Mouse (Mus musculus) ovary, postnatal 36 days (tissue): Measurements from ENCODE around the gene Lin9.
"Not testable (repeated sequence)": the region's sequence is repeated elsewhere in the genome, so short reads cannot be mapped to it uniquely, and the experiment has no call there.

ENCODE experiments used
- DNase-seq: peaks from one replicate; pipeline ENCODE4 v3.0.0; 2022; ENCODE audit warnings: low spot score, mixed read lengths

Lin9 gene

DNA sequence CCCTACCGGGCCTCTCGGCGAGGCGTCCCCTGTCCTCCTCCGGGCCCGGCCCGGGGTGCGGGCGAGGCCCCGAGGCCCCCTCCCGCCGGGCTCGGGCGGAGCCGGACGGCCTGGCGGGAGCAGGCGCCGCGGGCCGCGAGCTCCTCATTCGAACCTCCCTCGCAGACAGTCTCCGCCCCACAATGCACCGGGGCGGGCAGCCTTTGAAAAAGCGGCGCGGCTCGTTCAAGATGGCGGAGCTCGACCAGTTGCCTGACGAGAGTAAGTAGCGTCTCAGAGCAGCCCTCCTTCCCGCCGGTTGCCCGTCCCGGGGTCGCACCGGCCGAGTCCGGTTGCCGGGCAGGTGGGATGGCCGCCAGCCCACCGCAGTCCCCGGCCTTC lies at the start of gene Lin9:
Gene Lin9 (plus strand): TSS at position 14 of the 381 bp plus-strand sequence.
- peak; percentile 92 for DNase-seq

DNA sequence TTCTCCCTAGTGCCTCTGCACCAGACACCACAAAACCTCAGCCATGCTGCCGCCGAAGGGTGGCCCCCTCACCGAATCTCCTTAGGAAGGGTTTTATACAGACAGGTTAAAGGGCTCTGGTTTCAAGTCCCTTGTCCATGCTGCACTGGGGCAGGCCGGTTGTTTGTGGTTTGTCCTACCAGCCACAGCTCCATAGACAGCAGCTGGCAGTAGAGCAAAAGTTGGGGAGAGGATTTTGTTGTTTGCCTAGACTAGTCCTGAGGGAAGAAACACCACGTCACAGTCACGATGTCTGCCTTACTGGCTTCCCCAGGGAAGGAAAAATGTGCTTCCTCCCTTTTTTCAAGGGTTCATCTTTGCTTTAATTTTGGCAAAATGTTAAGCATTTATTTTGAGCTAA lies 40.4 kb upstream of the Lin9 start:
- DNase-seq, result no peak

DNA sequence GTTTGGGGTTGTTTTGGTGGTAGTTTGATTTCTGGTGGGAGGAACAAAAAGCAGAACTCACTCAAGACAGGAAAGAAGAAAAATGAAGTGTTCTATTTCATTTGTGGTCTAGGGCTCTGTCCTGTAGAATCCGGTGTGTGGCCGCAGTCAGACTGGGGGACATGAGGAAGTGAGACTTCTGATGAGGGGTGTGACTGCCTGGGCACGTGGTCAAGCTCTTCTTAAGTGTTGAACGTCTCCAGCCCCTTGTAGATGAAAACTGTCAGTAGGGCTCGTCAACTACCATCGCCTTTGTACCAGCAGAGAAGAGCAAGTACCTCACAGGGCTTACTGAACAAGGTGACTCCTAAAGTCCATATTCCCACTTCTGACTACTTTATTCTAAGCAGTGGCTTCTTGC lies 39.1 kb upstream of the Lin9 start:
- no peak for DNase-seq

DNA sequence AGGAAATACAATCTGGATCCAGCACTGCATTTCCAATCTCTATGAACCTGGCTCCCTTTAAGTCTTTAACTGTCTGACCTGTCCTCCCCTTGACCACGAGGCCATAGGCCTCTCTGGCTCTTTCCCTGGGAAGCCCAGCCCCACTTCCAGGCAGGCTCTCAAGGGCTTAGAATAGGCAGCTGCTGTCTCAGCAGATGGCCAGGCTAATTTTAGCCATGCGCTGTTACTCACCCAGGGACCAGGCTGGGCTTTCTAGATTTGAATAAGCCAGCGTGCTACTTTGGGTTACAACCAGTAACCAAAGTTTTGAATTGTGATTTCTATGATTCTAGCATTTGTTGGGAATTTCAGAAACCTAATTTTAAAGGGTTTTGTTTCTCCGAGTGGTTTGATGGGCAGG lies 36.4 kb upstream of the Lin9 start:
- DNase-seq, result no peak

DNA sequence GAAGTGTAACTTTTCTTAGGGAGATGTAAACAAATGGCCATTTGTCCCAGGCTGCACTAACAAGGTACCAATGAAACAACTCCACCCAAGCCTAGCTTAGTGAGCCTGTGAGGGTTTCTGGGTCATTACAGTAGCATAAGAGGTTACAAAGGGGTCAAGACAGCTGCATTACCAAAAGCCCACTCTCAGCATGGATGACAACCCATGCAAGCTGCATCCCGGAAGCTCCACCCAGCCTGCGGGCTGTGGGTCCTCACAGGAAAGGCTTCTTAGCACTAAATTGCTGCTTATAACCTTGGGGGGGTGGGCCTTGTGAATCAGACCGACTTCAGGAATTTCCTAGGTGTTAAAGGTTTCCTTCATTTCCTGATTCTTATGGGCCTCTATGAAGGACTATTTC lies 34.8 kb upstream of the Lin9 start:
- DNase-seq, result no peak

DNA sequence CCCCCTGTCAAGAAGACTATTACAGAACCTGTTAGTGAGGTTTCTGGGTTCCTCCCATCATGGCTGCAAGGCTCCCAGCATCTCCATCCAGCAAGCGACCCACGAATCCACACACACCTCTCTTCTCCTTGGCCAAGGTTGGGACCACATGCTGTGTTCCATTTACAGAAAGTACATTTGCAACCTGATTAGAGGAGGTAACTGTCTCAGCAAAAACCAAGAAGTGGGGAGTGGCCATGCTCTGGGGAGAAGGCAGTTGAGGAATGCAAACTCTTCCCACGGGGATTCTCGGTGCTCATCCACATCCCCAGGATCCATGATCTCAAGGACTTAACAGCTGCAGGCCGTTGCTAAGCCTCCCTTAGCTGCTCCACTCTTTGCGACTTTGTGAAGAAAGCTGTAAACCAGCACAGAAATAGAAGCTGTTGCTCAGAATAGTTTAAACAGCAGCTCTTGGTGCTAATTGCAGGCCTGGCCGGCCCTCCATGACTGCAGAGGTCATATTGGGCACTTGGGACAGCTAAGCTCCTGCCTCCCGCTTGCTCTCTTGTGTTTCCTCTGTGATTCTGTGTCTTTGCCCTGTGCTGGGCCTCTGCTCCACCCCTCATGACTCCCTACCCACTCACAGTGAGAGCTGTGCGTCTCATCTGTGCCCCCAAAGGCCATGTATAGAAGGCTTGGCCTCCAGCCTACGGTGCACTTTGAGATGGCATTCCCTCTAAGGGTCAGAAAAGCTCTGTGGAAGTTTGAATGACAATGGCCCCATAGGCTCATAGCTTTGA lies 34.0 kb upstream of the Lin9 start:
- no peak for DNase-seq

DNA sequence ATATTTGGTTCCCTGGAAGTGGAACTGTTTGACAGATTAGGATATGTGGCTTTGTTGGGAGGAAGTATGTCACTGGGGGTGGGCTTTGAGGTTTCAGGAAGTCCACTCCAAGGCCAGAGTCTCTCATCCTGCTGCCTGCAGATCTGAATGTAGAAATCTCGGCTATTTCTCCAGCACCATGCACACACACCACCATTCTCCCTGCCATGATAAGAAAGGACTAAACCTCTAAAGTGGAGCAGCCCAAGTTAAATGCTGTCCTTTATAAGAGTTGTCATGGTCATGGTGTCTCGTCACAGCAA lies 33.4 kb upstream of the Lin9 start:
- DNase-seq, result no peak

DNA sequence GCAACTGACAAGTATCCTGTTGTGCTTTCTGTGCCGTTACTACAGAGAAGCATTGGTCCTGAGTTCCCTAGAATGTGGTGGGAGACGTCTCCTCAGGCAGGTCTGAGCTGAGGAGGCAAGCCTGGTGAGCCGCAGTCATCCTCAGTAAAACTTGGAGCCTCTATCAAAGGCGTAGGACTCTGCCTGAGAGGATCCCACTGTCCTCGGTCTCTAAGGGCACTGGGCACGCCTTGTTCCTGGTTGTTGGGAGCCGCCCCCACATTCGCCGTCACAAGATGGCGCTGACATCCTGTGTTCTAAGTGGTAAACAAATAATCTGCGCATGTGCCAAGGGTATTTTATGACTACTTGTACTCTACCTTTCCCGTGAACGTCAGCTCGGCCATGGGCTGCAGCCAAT lies 29.1 kb upstream of the Lin9 start:
- not testable (repeated sequence) for DNase-seq

DNA sequence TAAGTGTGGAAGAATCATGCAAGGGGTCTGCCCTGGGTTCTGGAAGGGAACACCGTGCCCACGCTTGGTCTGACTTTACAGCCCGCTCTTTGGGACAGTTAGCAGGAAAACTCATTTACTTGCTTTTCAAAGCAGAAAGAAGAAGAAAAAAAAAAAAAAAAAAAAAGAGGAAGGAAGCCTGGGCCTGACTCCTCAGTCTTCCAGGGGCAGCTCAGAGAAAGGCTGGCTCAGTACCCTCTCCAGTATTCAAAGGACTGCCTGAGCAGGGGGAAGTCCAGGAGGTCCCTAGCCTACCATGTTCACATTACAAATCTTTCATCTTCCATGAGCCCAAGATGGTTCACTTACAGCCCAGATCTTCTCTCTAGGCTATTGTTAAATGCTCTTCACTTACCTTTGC lies 24.2 kb upstream of the Lin9 start:
- no peak for DNase-seq

DNA sequence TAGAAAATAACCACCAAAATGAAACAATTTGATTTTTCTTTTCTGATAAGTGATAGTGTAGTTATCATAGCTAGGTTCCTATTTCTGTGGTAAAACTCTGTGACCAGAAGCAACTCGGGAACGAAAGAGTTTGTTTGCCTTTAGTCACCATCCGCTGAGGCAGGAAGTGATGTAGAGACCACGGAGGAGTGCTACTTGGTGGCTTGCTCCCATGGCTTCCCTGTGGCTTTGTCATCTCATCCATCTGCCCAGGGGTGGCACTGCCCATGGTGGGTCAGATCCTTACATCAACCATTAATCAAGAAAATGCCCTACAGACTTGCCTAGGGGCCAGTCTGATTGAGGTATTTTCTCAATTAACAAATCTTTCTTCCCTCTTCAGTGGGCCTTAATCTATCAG lies 18.6 kb upstream of the Lin9 start:
- no peak for DNase-seq

DNA sequence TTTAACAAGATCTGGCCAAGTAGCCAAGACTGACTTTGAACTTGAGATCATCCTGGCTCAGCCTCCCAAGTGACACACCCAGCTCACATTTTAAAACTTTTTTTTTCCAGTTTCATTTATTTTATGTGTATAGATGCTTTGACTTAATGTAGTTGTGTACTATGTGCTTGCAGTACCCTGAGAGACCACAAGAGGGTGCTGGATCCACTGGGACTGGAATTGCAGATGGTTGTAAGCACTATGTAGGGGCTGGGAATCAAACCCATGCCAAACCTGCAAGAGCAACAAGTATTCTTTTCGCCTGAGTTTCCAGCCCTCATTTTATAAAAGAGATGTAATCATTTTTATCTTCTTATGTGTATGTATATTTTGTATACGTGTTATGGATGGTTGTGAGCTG lies 17.0 kb upstream of the Lin9 start:
- no peak for DNase-seq

DNA sequence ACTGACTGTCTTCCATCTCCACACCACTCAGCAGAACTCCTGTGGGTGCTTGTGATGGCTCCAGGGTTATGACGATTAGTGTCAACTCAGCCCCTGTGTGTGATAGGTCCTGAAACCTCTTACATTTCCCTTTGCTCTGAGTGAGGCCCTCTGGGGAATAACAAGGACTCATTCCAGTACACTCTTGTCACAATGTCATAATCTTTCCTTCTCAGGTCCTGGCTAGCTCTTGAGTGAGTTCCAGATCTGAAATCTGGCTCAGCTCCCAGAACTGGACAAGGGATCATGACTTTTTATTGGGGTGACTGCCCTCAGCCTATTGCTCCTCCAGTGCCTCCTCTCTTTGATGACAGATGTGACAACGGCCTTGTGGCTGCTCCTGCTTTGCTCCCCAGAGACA lies 14.8 kb upstream of the Lin9 start:
- no peak for DNase-seq

DNA sequence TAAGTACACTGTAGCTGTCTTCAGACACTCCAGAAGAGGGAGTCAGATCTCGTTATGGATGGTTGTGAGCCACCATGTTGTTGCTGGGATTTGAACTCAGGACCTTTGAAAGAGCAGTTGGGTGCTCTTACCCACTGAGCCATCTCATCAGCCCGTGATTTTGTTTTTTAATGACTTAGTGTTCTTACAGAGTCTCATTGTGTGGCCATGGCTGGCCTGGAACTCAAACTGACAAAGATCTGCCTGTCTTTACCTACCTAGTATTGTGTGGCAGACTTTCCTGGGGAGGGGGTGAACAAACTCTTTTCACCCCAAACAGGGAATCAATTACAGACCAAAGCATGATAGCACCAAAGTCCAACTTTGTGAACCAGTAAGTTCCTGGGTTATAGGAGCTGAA lies 3.2 kb upstream of the Lin9 start:
- DNase-seq, result not testable (repeated sequence)

DNA sequence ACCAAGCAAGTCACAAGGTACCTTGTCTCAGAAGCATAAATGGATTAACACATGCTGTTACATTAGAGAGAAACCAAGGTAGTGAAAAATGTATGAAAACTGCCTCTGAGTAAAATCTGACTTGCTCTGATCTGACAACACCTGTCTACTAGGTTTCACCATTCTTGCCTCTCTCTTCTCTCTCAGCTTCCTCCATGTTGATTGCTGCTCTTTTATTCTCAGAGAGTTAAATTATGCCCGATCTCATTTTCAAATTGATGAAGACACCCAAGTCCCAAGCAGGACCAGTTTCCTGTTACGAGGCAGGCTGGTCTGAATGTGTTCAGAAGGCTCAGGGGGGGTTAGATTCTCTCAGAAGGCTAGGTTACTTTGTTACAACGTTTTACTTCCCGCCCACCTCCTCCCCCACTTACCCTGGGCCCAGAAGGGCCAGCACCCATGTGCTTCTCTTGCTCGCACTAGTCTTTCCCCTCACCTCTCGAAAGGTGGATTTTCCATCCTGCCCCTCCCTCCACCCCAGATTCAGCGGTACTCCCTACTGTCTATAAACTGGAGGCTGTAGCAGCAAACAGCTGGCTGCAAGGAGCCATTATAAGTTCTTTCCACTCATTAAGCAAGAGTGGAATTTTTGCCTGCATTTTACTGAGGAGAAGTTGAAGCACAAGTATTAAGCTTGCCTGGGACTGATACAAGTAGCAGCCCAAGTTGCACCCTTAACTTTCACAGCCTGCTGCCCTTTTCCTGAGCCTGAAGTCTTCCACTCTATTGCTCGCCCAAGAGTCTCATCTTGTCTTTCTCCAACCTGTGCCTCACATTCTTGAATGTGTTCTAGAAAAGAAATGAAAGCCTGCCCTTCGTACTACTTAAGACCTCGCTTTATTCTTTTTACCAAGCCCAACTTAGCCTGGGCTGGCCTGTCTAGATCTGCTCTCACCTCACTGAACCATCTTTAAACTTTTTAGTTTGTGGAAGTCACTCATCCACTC lies 1.2 kb upstream of the Lin9 start:
- no peak for DNase-seq

DNA sequence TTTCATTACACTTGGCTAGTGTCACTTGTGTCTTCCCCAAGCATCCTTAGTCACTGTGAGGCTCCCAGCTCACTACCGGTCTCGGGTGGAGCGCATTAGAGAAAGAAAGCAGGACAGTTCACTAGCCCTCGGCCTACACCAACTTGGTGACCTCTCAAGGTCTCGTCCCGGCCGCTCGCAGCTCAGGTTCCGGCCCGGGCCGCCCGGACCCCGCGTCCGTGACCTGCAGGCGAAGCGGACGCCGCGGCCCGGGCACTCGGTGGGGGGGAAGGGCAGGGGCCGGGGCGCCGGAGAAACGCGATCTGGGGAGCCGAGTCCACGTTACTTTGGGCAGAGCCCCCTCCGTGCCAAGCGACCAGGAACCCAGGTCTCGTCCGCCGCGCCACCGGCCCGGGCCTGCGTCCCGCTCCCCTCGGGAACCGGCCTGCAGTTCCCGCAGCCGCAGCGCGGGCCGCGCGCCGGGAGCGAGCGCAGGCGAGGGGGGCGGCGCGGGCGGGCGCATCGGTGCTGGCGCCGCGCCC lies 285 bp upstream of the Lin9 start:
- no peak for DNase-seq

DNA sequence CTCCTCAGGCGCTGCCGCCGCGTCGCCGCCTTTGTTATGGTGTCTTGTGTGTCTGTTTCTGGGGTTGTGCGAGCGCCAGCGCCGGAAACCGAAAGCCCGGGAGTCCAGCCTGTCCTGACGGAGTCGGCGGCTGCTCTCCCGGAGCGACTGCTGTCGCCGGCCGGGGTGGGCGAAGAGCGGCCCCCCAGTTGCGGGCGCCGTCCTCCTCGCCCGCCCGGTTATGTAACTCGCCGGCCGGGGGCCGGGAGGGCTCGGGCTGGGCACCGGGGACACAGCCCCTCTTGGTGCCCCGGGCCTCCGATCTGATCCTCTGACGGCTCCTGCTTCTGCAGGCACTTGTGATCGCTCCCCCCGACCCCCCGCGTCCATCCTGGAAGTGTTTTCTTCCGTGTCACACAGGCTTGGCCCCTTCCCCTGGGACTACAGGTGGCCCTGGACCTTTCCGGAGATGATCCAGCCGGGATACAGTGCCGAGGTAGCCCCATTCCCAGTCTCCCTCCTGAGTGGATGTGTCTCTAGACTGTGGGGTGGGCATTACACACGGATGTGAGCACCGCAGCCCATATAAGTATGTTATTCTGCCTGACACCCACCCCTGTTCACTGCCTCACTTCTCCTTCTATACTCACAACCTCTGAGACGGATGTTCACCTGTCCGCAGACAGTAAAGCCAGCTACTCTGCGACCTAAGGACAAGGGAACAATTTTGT lies 723 bp downstream of the Lin9 start:
- DNase-seq, result no peak

DNA sequence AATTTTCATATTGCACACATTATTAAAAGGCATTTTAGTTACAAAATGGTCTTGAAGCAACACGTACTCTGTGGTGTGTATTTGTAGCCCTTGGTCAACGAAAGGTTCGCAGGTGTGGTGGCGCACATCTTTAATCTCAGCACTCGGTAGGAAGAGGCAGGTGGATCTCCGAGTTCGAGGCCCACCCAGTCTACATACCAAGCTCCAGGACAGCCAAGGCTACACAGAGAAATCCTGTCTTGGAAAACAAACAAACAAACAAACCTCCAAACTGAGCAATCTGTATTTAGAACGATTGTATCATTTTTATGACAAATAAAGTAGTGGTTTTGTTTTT lies 1.2 kb downstream of the Lin9 start:
- DNase-seq, result no peak

DNA sequence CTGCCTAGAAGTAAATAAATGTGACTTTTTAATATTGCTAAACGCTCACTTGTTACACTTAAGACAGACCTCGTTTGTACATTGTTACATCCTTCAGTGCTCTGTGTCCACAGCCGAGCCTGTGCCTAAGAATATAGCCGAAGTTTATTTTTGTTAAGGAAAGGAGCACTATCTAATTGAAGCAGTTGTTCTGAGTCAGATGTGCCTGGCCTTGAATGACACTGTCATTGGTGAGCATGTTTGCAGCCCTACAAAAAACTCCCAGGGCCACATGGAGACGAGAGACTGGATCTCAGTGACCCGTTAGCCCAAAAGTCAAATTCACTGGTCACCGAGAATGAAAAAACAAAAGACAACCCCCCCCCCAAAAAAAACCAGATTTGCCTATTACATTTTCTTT lies 50.3 kb downstream of the Lin9 start:
- DNase-seq, result no peak

DNA sequence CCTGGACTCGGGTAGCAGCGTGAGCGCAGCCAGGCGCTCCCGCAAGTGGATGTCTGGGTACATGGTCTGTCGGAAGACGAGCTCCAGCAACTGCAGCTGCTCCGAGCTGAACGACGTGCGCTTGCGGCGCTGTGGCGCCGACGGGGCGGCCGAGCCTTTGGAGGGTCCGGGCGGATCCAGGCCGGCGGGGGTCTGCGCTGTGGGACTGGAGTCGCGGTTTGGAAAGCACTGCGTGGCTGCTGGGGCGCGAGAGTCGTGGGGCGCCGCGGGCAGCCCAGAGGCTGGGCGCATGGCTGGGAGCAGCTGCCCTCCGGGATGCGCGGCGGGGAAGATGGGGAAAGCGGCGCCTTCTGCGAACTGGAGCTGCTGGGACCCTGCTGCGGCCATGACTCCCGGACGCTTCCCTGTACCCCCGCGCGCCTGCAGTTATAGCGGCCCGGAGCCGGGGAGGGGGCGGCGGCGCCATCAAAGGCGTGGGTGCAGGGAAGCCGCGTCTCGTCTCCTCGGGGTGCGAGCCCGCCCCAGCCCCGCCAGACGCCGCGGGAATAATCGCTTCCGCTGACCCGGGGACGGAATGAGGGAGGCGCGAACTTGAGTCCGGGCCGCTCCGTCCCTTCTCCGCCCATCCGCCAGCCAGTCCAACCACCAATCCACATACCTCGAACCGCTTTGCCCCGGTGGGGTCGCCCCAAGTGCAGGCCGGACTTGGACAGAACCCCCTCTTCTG lies 55.8 kb downstream of the Lin9 start, which contains the start of gene Mixl1:
Gene Mixl1 (minus strand): TSS at position 409 of the 727 bp plus-strand sequence.
- DNase-seq, result peak; percentile 13

DNA sequence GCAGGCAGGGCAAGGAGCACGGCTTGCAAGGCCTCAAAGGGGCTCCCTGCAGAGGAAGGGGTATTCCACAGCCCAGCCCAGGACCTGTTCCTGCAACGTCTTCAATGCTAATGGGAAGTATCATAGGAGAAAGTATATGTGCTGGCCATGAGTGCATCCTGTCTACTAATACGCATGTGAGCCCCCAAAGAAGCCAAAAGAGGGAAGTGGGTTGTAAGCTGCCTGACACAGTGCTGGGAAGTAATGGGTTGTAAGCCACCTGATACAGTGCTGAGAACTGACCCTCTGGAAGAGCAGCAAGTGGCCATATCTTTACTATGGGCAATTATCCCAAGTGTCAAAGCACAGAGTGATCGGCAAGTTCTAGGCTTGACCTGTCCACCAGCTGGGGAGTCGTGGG lies 57.1 kb downstream of the Lin9 start:
- no peak for DNase-seq

DNA sequence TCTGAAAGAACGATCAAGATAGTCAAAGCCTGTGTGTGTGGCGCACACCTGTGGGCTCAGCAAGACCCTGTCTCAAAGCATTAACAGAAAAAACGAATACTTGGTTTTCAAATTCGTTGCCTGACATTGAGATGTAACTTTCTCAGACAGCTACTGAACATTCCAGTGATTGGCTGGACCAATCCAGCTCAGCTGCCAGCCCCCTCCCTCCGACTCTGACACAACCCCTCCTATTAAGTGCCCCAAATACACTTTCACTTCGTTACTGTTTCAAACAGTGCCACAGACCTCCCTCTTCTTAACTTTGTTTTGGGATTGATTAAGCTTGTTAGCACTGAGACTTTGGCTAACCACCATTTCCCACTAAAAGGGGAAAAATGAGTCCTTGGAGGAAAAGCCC lies 62.5 kb downstream of the Lin9 start:
- DNase-seq, result no peak

DNA sequence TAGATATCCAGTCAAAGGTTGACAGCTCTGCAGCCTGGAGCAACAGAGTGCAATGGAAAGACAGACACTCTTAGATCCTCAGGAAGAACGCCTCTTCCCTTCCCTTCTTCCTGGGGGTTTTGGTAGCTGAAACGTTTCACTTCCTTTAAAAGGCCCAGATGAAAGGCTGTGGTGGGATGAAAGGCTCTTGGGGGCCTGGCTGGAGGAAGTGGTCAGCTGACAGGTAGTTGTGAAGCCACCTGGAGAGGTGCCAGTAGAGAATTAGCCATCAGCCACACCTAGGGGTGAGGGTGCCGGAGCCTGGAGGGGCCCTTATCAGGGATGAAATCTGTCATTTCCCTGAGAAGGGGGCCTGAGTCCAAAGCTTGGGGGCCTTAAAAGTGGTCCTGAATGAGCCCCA lies 66.4 kb downstream of the Lin9 start:
- DNase-seq, result no peak
